Mouse (Mus musculus) cortical plate, adult 2 months (tissue): Measurements from ENCODE around the gene Tnrc6c. TPM values are rescaled to one million over a fixed set of nuclear protein-coding genes. Genes with fewer than 3 reads are reported as not detected.

ENCODE experiments used
- H3K27ac ChIP-seq: fragments of 200-500 bp; 2 replicates; pipeline ENCODE4 v1.5.1; 2012; ENCODE audit warnings: low read length, control low read depth, inconsistent platforms; ENCODE audit not compliant: insufficient read depth
- H3K4me1 ChIP-seq: fragments of 200-500 bp; 2 replicates; pipeline ENCODE4 v1.6.1; 2011; ENCODE audit warnings: low read length; ENCODE audit not compliant: control insufficient read depth, insufficient read depth
- H3K4me3 ChIP-seq: fragments of 200-500 bp; 2 replicates; pipeline ENCODE4 v1.5.1; 2011; ENCODE audit warnings: mild to moderate bottlenecking, low read length, control low read depth; ENCODE audit not compliant: insufficient read depth
- CTCF ChIP-seq: fragments of 200-500 bp; IDR thresholded peaks from 2 replicates; pipeline ENCODE4 v1.5.1; 2011; ENCODE audit warnings: mild to moderate bottlenecking, control low read depth, low read length; ENCODE audit not compliant: insufficient read depth; ENCODE audit errors: extremely low read depth
- POLR2A ChIP-seq: fragments of 200-500 bp; IDR thresholded peaks from 2 replicates; pipeline ENCODE4 v1.6.1; 2011; ENCODE audit warnings: mild to moderate bottlenecking, low read length, control low read depth; ENCODE audit not compliant: insufficient read depth; ENCODE audit errors: extremely low read depth
- polyA plus RNA-seq: library from polyadenylated mRNA; depleted of rRNA; stranded (reverse); fragments of >200 nt; gene quantifications from 2 replicates; pipeline ENCODE4 v1.2.3, GENCODE M21; 2012

Tnrc6c gene
- polyA plus RNA-seq, 1 experiment = 46.9 TPM

GRCm38 (mm10) chr11:117730490-117730838 is 76.4 kb downstream of the Tnrc6c start:
- TF ChIP-seq POLR2A (no peak), CTCF (no peak)
- H3K4me3 ChIP-seq = no peak overlapping the region
- peaks cover 8% of the 10 kb centered on the region for H3K4me1 ChIP-seq
- no peak overlapping the region for H3K27ac ChIP-seq

GRCm38 (mm10) chr11:117731470-117731869 is 77.4 kb downstream of the Tnrc6c start:
- TF ChIP-seq POLR2A = no peak
- no peak for TF ChIP-seq CTCF
- no peak overlapping the region for H3K27ac ChIP-seq
- H3K4me1 ChIP-seq = peaks cover 8% of the 10 kb centered on the region
- no peak overlapping the region for H3K4me3 ChIP-seq

DNA sequence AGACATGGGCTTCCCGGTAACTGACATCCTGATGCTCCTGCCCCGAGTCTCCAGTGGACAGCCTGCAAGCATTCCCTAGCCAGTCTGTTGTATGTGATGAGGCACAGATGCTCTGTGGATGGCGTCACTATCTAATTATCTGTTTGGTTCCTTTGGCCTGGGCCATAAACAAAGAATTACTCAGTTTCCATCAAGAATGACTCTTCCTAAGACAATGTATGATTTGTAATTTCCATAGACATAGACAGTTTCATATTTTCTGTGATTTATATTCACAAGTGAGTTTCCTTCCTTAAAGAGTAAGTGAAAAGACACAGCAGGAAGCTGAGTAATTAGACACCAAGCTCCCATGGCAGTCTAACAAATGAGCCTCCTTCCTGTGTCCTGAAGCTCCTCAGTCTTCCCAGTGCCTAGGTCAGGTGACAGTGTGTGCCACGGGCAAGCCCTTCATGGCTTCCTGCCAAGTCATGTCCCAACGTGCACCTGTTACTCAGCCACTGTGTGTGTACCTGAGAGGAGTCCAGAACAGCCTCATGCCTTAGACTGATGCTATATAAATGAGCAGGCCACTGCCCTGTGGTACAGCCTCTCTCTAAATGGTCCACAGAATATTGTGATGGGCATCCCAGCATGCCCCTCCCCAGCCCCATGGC is 82.1 kb downstream of the Tnrc6c start:
- H3K4me3 ChIP-seq = no peak overlapping the region
- H3K4me1 ChIP-seq = no peaks in the 10 kb centered on the region
- no peak overlapping the region for H3K27ac ChIP-seq
- TF ChIP-seq POLR2A (no peak), CTCF (no peak)

GRCm38 (mm10) chr11:117738123-117738522 is 84.0 kb downstream of the Tnrc6c start:
- no peak for TF ChIP-seq POLR2A
- TF ChIP-seq CTCF = no peak
- H3K4me1 ChIP-seq = 0 out of 2 replicates have a peak, but pooled peaks cover 1% of the 10 kb centered on the region
- no peak overlapping the region for H3K4me3 ChIP-seq
- H3K27ac ChIP-seq = no peak overlapping the region

DNA sequence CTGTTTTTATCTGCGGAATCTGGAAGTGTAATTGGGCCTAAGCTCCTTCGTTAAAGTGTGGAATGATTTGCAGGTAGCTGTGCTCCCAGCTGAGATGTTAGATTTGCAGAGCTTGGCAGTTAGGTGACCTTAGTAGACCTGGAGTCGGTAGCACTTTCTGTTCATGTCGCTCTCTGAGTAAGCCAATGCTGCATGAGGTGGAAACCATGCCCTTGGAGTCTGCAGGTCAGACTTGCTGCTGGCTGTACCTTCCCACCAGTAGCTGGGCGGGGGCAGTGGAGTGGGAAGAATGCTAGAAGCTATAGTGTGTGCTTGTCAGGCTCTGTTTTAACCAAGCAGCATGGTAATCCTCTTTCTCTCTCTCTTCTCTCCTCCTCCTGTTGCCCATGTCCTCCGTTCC is 87.0 kb downstream of the Tnrc6c start:
- Histone ChIP-seq H3K27ac (no peak overlapping the region), H3K4me3 (no peak overlapping the region), H3K4me1 (0 out of 2 replicates have a peak, but pooled peaks cover 1% of the 10 kb centered on the region)
- no peak for TF ChIP-seq CTCF
- no peak for TF ChIP-seq POLR2A

DNA sequence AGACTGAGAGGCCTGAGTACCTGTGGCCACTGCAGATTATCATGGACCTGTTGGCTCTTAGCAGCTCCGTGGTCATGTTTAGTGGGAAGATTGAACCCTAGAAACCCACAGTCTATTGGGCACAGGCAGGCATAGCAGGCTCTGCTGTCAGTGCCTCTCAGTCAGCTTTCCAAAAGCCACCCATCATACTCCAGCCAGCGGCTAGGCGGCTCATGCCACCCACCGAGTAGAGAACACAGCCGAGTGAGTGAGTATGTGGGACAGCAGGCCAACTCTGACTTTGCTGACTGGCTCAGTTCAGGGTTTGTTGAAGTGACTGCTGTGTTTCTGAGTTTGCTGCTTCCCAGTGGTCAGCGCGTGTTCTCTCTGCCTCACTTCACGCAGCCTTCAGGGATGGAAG is 88.2 kb downstream of the Tnrc6c start:
- Histone ChIP-seq H3K4me1 (0 out of 2 replicates have a peak, but pooled peaks cover 1% of the 10 kb centered on the region), H3K4me3 (no peak overlapping the region), H3K27ac (no peak overlapping the region)
- TF ChIP-seq POLR2A = no peak

GRCm38 (mm10) chr11:117742715-117743114 is 88.6 kb downstream of the Tnrc6c start:
- TF ChIP-seq CTCF = no peak
- TF ChIP-seq POLR2A = no peak
- Histone ChIP-seq H3K4me3 (no peak overlapping the region), H3K4me1 (0 out of 2 replicates have a peak, but pooled peaks cover 1% of the 10 kb centered on the region), H3K27ac (no peak overlapping the region)

GRCm38 (mm10) chr11:117743454-117744030 is 89.5 kb downstream of the Tnrc6c start:
- no peak overlapping the region for H3K27ac ChIP-seq
- TF ChIP-seq CTCF (no peak), POLR2A (no peak)
- H3K4me3 ChIP-seq = no peak overlapping the region
- H3K4me1 ChIP-seq = 0 out of 2 replicates have a peak, but pooled peaks cover 1% of the 10 kb centered on the region

DNA sequence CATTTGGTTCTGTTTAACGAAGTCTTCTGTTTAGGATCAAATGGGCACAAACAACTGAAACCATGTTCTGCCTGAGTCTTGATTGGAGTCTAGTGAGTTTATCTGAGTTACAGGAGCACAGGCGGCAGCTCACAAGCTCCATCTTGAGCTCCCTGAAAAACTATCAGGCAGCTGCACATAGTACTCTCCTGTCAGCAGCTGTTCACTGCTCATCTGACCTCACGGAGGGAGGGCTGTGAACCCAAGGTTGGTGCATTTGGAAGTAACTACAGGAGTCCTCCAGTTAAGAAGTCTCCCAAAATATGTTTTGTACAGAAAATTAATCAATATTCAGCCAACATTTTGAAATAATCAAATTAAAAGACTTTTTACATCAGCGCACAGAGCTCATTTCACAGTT is 94.5 kb downstream of the Tnrc6c start:
- Histone ChIP-seq H3K27ac (no peak overlapping the region), H3K4me3 (no peak overlapping the region), H3K4me1 (peaks cover 6% of the 10 kb centered on the region)
- TF ChIP-seq POLR2A = no peak

- Histone ChIP-seq H3K27ac (no peak overlapping the region), H3K4me1 (peaks cover 6% of the 10 kb centered on the region), H3K4me3 (no peak overlapping the region)
- TF ChIP-seq POLR2A = no peak
- TF ChIP-seq CTCF = no peak
Observed at GRCm38 (mm10) chr11:117749414-117749813, 95.3 kb downstream of the Tnrc6c start.
